Mouse (Mus musculus): Measurements from ENCODE around the gene Ergic1. TPM values are rescaled to one million over a fixed set of nuclear protein-coding genes. Genes with fewer than 3 reads are reported as not detected.
A peak's percentile ranks its signal among the peaks of the same experiment; 100 is the strongest.

Gene Ergic1
- total RNA-seq (2021) = 138 and 168 TPM in 2 replicates
- long read RNA-seq, transcript Ergic1-206 (10 exons, 2,754 nt) = major isoform, 39 of 52 reads
- long read RNA-seq, partial matches to known transcripts = 3 of 52 reads
- long read RNA-seq, other reads (novel, unspliced or antisense) = 10 of 52 reads

- DNase-seq = peak; percentile 98
These were observed at the start of gene Ergic1 for GRCm38 (mm10) chr17:26561290-26561640. Ergic1 (plus strand) TSS chr17:26561489.

GRCm38 (mm10) chr17:26511816-26512774 is 49.2 kb upstream of the Ergic1 start:
- no peak for DNase-seq

DNA sequence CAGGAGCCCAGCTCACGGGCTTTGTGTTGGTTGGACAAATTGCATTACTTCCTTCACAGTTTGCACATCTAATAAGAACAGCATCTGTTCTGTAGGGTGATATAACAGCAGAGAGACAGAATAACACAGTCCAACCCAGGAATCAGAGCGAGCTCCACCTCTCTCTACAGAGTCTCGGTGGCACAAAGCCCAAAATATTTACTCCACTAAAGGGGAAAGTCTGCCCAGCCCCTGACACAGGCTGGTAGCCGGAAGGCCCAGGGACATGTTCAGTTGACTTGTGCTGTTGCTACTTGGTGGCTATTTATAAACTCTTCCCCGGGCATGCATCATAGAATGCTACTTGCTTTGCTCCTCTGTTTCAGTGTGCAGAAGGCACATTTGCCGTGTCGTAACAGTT is 48.3 kb upstream of the Ergic1 start:
- DNase-seq = no peak

DNA sequence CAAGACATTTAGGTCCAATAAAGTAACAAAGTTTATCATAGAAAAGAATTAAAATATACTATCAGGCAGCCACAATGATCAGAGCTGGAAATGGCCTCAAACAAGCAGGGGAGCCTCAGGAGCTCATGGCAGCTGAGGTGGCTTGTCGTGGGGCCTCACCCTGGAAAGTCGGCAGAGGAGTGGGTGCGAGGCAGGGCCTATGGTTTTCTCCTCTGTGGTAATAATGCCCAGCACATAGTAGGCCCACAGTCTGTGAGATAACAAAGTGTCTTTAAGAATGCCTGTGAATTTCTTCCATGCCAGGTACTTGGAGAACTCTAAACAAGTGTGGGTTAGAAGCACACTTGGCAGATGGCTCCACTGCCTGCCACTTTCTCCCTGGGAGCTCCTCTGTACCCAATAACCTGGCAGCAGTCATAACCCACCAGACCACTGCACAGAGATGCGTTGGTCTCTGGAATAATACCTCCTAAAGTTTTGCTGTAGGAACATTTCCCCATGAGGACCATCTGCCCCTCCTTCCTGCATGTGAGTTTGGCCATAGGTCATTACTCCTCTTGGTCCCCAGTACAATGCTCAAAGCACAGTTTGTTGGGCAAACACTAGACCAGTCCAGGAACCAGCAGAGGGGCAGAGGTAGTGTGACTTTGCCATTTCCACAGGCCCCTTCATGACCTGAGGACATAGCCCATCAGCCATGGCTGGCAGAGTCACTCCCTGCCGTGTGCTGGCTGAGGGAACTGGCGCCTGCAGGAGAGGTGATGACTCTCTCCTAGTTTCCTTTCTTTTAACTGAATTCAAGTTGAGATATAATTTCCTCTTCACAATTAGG is 47.6 kb upstream of the Ergic1 start:
- no peak for DNase-seq

GRCm38 (mm10) chr17:26514581-26515030 is 46.7 kb upstream of the Ergic1 start:
- peak; percentile 56 for DNase-seq

DNA sequence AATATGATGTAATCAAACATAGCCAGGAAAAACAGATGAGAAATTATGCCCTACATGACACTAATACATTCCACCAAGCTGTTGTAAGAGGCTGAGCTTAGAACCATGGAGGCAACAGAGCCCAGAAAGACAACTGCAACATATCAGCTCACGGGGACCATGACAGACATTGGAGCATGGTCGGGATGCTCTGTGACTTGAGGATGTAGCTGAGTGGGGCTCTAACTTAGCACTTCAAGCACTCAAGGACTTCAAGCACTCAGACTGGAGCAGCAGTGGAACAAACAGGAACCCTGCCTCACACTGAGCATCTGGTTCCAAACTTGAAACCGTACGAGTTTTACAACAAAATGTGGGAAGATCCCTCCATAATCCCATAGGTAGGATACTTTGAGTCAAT is 45.6 kb upstream of the Ergic1 start:
- DNase-seq = no peak

GRCm38 (mm10) chr17:26518306-26518705 is 43.0 kb upstream of the Ergic1 start:
- DNase-seq = no peak

GRCm38 (mm10) chr17:26522711-26523110 is 38.6 kb upstream of the Ergic1 start:
- DNase-seq = no peak

DNA sequence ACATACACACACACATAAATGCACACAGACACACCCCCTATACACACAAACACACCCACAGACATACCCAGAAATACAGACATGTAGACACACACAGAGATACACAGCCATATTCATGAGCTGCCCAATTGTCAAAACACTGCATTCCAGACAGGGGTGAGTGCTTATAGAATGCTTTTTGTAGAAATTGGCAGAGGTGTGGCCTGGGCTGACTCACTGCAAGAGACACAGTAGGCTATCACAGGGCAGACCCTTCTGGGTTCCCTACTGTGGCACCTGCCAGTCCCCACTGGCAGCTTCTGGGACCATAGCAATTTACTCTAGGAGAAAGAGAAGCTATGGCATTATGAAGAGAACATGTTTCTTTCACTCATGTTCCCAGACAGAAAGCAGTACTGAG is 37.0 kb upstream of the Ergic1 start:
- no peak for DNase-seq

GRCm38 (mm10) chr17:26524801-26525200 is 36.5 kb upstream of the Ergic1 start:
- DNase-seq = no peak

GRCm38 (mm10) chr17:26525316-26525715 is 36.0 kb upstream of the Ergic1 start:
- peak; percentile 63 for DNase-seq

GRCm38 (mm10) chr17:26527291-26527690 is 34.0 kb upstream of the Ergic1 start:
- DNase-seq = no peak

DNA sequence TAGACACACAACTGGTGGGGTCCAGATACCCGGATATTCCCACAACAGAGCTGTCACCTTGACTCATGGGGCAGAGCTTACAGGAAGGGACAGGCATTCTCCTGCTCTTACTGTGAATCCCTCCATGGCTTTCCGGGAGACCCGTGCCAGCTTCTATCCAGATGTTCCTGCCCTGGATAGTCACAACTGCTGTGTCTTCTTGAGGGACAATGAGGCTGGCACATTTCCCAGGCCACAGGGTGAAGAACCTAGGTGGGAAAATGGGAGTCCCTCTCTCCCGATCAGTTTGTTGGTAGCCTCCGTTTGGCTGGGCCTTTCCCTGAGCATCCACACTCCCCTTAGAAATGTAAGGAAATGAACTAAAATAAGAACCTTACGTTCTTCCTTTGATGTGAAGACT is 32.5 kb upstream of the Ergic1 start:
- DNase-seq = no peak

DNA sequence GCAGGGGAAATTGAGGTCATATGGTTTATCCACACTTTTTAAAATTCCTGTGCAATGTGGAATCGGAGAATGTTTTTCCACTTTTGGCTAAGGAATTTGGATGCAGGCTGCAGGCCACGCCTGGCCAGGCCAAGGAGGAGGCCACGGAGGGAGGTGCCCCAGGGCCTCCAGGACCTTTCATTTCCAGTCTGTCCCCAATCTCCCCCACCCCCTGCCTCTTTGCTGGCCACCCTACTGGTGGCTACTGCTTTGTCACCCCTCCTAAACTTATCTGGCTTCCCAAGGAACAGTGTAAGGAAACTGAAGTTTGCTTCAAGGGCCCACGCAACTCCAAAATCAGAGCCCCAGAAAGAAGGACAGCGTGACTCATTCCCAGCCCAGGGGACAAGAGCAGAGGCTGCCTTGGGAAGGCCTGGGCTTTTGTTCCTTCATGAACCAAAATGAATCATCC is 31.5 kb upstream of the Ergic1 start:
- DNase-seq = peak; percentile 40

DNA sequence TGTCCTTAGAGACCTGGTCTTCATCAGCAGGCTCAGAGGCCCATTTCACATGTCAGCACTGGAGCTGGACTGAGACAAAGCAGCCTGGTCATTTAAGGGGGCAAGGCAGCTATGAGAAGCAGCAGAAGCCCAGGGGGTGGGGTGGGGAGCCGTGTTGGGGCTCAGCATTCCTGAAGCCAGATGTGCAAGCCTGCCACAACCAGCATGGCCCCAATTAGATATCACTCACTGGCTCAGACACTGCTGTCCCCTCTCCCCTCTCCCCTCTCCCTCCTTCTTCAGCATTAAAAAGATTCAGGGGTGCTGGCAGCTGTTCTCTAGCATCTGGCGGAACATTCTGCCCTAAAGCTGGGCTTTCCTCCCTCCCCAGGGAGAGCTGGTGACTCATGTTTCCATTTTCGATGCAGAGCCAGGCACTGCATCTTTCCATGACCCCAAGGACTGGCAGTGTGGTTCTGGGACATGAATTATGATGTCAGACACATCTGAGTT is 30.7 kb upstream of the Ergic1 start:
- DNase-seq = peak; percentile 51

- no peak for DNase-seq
These were observed 29.8 kb upstream of the Ergic1 start for GRCm38 (mm10) chr17:26531395-26532027.

- no peak for DNase-seq
These were observed 28.7 kb upstream of the Ergic1 start for GRCm38 (mm10) chr17:26532476-26533045.

GRCm38 (mm10) chr17:26533871-26534372 is 27.4 kb upstream of the Ergic1 start:
- no peak for DNase-seq

- no peak for DNase-seq
These were observed 26.6 kb upstream of the Ergic1 start for GRCm38 (mm10) chr17:26534695-26535094.

GRCm38 (mm10) chr17:26535251-26536136 is 25.8 kb upstream of the Ergic1 start:
- no peak for DNase-seq

Data from adrenal gland, postnatal 25 days (tissue).